Mouse (Mus musculus): ENCODE data around the gene Cdk1. TPM values are rescaled to one million over a fixed set of nuclear protein-coding genes. Genes with fewer than 3 reads are reported as not detected.
"Not testable (repeated sequence)": the region's sequence is repeated elsewhere in the genome, so short reads cannot be mapped to it uniquely, and the experiment has no call there.

Gene Cdk1
- total and polyA plus RNA-seq, 3 experiments: 0.52 to 1.1 (median 1.1) TPM

DNA sequence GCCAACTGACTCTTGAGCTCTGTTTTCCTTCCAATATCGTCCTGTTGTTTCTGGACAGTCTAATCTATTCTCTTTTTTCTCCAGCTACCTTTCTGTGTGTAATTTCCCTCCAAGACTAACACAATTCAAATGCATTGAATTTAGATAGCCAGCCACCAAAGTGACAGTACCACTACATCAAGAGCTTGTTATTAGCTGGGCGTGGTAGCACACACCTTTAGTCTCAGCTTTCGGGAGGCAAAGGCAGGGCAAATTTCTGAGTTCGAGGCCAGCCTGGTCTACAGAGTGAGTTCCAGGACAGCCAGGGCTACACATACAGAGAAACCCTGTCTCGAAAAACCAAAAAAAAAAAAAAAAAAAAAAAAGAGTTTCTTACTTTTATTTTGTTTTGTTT lies 345 bp upstream of the Cdk1 start:
- H3K27me3 ChIP-seq (ENCODE audit: control insufficient read depth, insufficient read depth, low read length); H3K4me3 ChIP-seq; DNase-seq; intact Hi-C loops (cut with DNase I); H3K9ac ChIP-seq (ENCODE audit: low read depth, low read length); H3K79me2 ChIP-seq (replicated peaks; ENCODE audit: control insufficient read depth, insufficient read depth, low read length); H3K36me3 ChIP-seq (ENCODE audit: control insufficient read depth, insufficient read depth, low read length); H3K27ac ChIP-seq; H3K4me1 ChIP-seq (ENCODE audit: control insufficient read depth, insufficient read depth, low read length): not testable (repeated sequence)
- TF ChIP-seq CTCF (IDR thresholded peaks at IDR 0.05): 0 out of 2 replicates have a peak, but pooled peaks have one; percentile 1
- 19% methylated on average over 5 of the region's 5 CpGs for WGBS

DNA sequence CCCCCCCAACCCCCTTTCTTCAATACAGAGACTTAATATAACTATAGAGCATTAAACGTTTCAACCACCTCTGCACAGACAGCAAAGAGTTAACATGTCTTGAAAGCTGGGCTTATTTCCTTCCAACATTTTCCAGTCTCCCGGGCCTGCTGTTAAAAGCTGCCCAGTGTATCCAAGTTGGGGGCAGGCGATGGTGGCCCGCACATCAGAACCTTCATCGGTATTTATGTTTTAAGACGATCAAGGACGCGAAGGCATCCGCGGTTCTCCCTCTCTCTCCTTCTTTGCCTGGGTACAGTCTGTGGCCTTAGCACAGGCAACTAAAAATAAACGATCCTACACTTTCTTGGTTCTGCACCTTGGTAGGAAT lies 911 bp downstream of the Cdk1 start:
- 5% methylated on average over 11 of the region's 11 CpGs for WGBS
- H3K79me2 ChIP-seq (replicated peaks; ENCODE audit: control insufficient read depth, insufficient read depth, low read length): no peaks in the 10 kb centered on the region
- H3K27me3 ChIP-seq (ENCODE audit: control insufficient read depth, insufficient read depth, low read length): no peaks in the 10 kb centered on the region
- H3K4me1 ChIP-seq (ENCODE audit: control insufficient read depth, insufficient read depth, low read length): peaks cover 5% of the 10 kb centered on the region
- intact Hi-C loops (cut with DNase I): no loop called here
- DNase-seq: peak in 1 of 2 experiments; percentile 4
- peak overlapping the region; percentile 67 for H3K4me3 ChIP-seq
- H3K27ac ChIP-seq: no peak overlapping the region; the same call in 1 of the 2 replicates
- TF ChIP-seq POLR2A (IDR thresholded peaks at IDR 0.05; ENCODE audit: insufficient read depth, low read depth, low read length) (no peak), EP300 (IDR thresholded peaks at IDR 0.05; ENCODE audit: insufficient read depth, low read depth, low read length) (no peak), CTCF (IDR thresholded peaks at IDR 0.05) (no peak)
- H3K36me3 ChIP-seq (ENCODE audit: control insufficient read depth, insufficient read depth, low read length): no peaks in the 10 kb centered on the region
- peak overlapping the region; percentile 55; the same call in 1 of the 2 replicates for H3K9ac ChIP-seq (ENCODE audit: low read depth, low read length)

DNA sequence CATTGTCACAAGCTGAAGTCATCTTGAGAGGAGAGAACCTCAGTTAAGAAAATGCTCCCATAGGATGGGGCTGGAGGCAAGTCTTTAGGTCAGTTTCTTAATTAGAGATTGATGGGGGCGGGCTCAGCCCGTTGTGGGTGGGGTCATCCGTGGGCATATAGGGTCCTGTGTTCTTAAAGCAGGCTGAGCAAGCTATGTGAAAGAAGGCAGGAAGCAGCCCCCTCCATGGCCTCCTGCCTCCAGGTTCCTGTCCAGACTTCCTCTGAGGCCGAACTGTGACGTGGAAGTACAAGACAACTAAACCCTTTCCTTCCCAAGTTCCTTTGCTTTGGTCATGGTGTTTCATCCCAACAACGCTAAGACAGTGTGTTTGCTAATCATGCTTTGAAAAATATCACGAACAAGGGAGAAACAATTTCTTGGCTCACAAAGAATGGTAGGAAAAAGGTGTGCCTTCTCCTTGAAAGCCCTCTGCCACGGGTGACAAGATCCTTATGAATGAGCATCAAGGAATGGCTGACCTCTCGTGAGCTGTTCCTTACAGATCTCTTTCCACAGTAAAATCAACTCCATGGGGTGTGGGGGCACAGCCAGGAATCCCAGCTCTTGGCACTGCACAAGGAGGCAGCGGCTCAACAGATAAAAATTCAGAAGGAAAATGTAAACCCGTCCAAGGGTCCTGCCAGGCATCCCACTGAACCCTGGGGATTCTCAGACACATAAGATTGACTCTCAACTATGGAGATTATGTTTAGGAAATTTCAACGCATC lies 1.5 kb downstream of the Cdk1 start:
- intact Hi-C loops (cut with DNase I): no loop called here
- Histone ChIP-seq H3K27ac (no peak overlapping the region), H3K4me3 (no peak overlapping the region), H3K9ac (ENCODE audit: low read depth, low read length) (no peak overlapping the region), H3K27me3 (ENCODE audit: control insufficient read depth, insufficient read depth, low read length) (no peaks in the 10 kb centered on the region), H3K79me2 (replicated peaks; ENCODE audit: control insufficient read depth, insufficient read depth, low read length) (no peaks in the 10 kb centered on the region), H3K4me1 (ENCODE audit: control insufficient read depth, insufficient read depth, low read length) (peaks cover 5% of the 10 kb centered on the region), H3K36me3 (ENCODE audit: control insufficient read depth, insufficient read depth, low read length) (no peaks in the 10 kb centered on the region)
- 23% methylated on average over 12 of the region's 12 CpGs for WGBS
- TF ChIP-seq POLR2A (IDR thresholded peaks at IDR 0.05; ENCODE audit: insufficient read depth, low read depth, low read length): no peak
- TF ChIP-seq CTCF (IDR thresholded peaks at IDR 0.05): no peak
- TF ChIP-seq EP300 (IDR thresholded peaks at IDR 0.05; ENCODE audit: insufficient read depth, low read depth, low read length): no peak
- peak in 1 of 2 experiments; percentile 17 for DNase-seq

DNA sequence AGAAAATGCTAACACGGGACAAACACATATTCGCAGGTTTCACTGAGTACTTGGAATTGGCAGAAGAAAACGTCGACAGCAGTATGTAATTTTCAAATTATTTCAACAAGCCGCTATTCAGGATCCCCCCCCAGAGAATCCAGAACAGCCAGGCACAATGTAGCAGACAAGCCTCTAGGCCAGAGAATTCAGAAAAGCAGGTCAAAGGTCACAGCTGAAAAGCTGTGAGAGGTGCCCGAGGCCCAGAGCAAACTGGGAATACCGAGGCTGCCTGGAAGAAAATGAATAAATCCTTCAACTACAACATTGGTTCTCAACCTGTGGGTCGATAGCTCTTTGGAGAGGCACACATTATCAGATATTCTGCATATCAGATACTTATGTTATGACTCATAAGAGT lies 4.5 kb downstream of the Cdk1 start:
- Histone ChIP-seq H3K27ac (no peak overlapping the region), H3K4me1 (ENCODE audit: control insufficient read depth, insufficient read depth, low read length) (peaks cover 5% of the 10 kb centered on the region), H3K27me3 (ENCODE audit: control insufficient read depth, insufficient read depth, low read length) (no peaks in the 10 kb centered on the region), H3K79me2 (replicated peaks; ENCODE audit: control insufficient read depth, insufficient read depth, low read length) (no peaks in the 10 kb centered on the region), H3K36me3 (ENCODE audit: control insufficient read depth, insufficient read depth, low read length) (no peaks in the 10 kb centered on the region), H3K9ac (ENCODE audit: low read depth, low read length) (no peak overlapping the region), H3K4me3 (no peak overlapping the region)
- no peak for DNase-seq
- TF ChIP-seq CTCF (IDR thresholded peaks at IDR 0.05) (no peak), EP300 (IDR thresholded peaks at IDR 0.05; ENCODE audit: insufficient read depth, low read depth, low read length) (no peak), POLR2A (IDR thresholded peaks at IDR 0.05; ENCODE audit: insufficient read depth, low read depth, low read length) (no peak)
- 51% methylated on average over 8 of the region's 8 CpGs for WGBS
- intact Hi-C loops (cut with DNase I): no loop called here

DNA sequence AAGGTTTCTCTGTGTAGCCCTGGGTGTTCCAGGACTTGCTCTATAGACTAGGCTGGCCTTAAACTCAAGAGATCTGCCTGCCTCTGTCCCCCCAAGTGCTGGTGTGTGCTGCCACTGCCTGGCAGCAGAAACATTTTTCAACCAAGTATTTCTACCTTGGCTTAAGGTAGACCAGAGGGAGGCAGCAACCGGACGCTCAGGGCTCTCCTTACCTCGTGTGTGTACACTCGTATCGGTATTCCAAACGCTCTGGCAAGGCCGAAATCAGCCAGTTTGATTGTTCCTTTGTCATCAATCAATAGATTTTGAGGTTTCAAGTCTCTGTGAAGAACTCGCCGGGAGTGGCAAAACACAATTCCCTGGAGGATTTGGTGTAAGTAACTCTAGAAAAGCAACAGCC lies 10.4 kb downstream of the Cdk1 start:
- no peaks in the 10 kb centered on the region for H3K36me3 ChIP-seq (ENCODE audit: control insufficient read depth, insufficient read depth, low read length)
- WGBS: 88% methylated on average over 9 of the region's 9 CpGs

DNA sequence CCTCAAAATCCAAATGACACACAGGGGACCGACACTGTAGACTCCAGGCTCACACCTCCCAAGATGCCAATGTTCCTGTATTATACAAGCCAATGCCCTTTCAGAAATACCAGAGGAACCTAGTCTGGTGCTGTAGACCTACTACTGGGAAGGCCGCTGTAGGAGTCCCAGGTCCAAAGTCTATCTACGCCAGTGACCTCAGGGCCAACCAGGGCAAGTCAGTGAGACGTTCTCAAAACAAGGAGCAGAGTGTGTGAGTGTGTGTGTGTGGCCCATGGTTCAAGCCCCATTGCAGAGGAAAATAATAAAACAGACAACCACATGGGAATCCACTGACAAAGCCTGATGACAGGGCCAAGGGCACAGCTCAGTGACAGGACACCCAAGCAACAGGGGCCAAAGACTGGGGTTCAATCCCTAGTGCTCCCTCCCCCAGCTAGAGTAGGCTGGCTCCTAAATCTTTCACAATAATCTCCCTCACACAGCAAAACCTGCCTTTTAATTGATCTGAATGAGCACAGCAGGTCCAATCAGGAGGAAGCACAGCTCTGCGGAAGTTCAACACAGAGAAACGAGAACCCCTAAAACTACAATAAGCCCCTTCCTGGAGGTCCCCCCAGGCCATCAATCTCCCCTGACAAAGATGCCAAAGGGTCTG lies 11.0 kb downstream of the Cdk1 start:
- WGBS: 85% methylated on average over 6 of the region's 6 CpGs
- DNase-seq: no peak
- Histone ChIP-seq H3K27ac (no peak overlapping the region), H3K27me3 (ENCODE audit: control insufficient read depth, insufficient read depth, low read length) (no peaks in the 10 kb centered on the region), H3K9ac (ENCODE audit: low read depth, low read length) (no peak overlapping the region), H3K36me3 (ENCODE audit: control insufficient read depth, insufficient read depth, low read length) (no peaks in the 10 kb centered on the region), H3K4me1 (ENCODE audit: control insufficient read depth, insufficient read depth, low read length) (no peaks in the 10 kb centered on the region), H3K79me2 (replicated peaks; ENCODE audit: control insufficient read depth, insufficient read depth, low read length) (no peaks in the 10 kb centered on the region), H3K4me3 (no peak overlapping the region)
- intact Hi-C loops (cut with DNase I): no loop called here
- TF ChIP-seq EP300 (IDR thresholded peaks at IDR 0.05; ENCODE audit: insufficient read depth, low read depth, low read length): no peak
- TF ChIP-seq CTCF (IDR thresholded peaks at IDR 0.05): no peak
- no peak for TF ChIP-seq POLR2A (IDR thresholded peaks at IDR 0.05; ENCODE audit: insufficient read depth, low read depth, low read length)

More for the DNA sequence above, 10.4 kb downstream of the Cdk1 start:
- Histone ChIP-seq H3K27ac (no peak overlapping the region), H3K4me1 (ENCODE audit: control insufficient read depth, insufficient read depth, low read length) (peaks cover 2% of the 10 kb centered on the region), H3K4me3 (no peak overlapping the region), H3K27me3 (ENCODE audit: control insufficient read depth, insufficient read depth, low read length) (no peaks in the 10 kb centered on the region), H3K79me2 (replicated peaks; ENCODE audit: control insufficient read depth, insufficient read depth, low read length) (no peaks in the 10 kb centered on the region), H3K9ac (ENCODE audit: low read depth, low read length) (no peak overlapping the region)
- no peak for TF ChIP-seq EP300 (IDR thresholded peaks at IDR 0.05; ENCODE audit: insufficient read depth, low read depth, low read length)
- no peak for TF ChIP-seq CTCF (IDR thresholded peaks at IDR 0.05)
- no peak for TF ChIP-seq POLR2A (IDR thresholded peaks at IDR 0.05; ENCODE audit: insufficient read depth, low read depth, low read length)
- intact Hi-C loops (cut with DNase I): no loop called here
- no peak for DNase-seq
